Mouse (Mus musculus): ENCODE data around the gene Specc1.

- TF ChIP-seq MYC (IDR thresholded peaks at IDR 0.05; ENCODE audit: low read depth, low read length) = no peak
- TF ChIP-seq CTCF (IDR thresholded peaks at IDR 0.05 in 2 of 3, conservative IDR thresholded peaks at IDR 0.05 in 1 of 3; ENCODE audit: control insufficient read depth in 1 of 3, insufficient read depth in 1 of 3, low read depth in 2 of 3, low read length in 3 of 3, poor library complexity in 1 of 3, severe bottlenecking in 1 of 3) = no peak
- no peak for TF ChIP-seq POLR2A (IDR thresholded peaks at IDR 0.05; ENCODE audit: control insufficient read depth in 1 of 2, insufficient read depth in 1 of 2, low read depth in 1 of 2, low read length in 2 of 2, poor library complexity in 1 of 2)
These were observed 117.1 kb downstream of the Specc1 start for GRCm38 (mm10) chr11:62073575-62074140.
